Mouse (Mus musculus): ENCODE measurements around the gene Arhgap8.
A peak's percentile ranks its signal among the peaks of the same experiment; 100 is the strongest.

Arhgap8 gene

DNA sequence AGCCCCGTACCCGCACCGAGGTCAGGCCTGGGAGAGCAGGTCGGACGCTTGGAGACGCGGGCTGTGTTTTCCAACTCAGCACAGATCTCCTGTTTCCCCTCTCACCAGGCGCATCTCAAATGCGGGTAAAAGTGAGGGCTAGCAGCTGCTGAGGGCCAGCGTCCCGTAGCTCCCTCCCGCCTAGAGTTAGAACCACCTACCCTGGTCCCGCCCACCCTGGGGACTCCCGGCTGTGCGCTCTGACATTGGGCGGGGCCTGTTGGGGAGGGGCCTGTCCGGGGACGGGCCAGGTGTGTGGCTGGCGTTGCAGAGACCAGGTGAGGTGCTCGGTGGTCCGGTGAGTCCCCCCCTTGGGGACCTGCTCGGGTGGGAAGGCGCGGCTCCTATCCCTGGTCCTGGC lies at the start of gene Arhgap8:
Gene Arhgap8, plus strand, starts transcription at position 262 of the 400 bp plus-strand sequence.
- peak; percentile 53 for DNase-seq (ENCODE audit: extremely low spot score)

DNA sequence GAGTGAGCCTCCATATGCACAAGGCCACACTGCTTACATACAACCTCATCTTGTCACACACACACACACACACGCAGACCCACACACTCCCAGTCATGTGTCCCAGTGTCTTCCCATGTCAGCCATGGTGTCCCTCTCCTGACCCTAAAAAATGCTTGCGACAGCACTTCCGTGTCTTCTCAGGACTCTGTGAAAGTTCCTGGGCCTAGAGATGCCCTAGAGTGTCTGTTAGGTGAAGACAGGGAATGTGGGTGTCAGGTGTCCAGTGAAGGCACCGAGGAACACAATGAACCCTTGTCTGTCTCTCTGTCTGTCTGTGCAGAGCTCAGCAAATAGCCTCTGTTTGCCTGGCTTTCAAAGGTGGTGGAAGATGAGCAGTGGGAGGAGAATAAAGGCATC lies 49.2 kb upstream of the Arhgap8 start:
- no peak for DNase-seq (ENCODE audit: extremely low spot score)

DNA sequence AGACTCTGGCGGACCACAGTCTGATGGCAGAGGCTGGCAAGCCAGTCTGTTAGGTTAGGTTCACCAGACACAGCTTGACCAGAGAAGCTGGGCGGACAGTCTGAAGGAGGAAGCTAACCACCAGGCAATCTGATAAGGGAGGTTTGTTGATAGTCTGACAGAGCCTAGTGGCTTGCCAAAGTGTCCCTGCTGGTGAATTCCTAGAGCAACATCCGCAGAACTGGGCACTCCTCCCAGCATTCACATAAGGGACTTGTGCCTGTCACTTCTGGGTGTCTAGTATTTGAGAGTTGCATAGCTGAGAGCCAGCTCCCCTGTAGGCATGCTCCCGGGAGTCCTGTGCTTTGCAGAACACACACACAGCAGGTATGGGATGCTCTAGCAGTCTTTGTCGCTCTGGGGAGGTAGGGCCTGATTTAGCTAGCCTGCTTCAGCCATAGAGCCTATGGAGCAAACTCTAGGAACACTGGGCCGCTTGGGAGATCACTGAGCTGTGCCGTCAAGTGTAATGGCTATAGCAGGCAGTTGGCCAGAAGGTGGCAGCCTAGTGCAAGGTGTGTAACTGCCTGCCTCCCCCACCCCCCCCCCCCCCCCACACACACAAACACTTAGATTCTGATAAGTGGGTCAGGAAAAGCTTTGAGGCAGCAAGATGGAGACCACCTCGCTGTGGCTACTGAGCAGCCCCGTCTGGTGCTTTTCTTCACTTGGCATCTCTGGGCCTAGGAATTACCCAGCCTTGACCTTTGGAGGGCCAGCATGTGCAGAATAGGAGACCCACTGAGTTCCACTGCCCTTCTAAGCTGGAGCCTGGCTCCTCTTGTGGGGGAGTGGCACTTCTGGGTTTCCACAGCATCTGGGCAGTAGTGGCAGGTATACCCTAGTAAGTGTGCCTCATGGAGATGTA lies 48.2 kb upstream of the Arhgap8 start:
- DNase-seq (ENCODE audit: extremely low spot score), result no peak

DNA sequence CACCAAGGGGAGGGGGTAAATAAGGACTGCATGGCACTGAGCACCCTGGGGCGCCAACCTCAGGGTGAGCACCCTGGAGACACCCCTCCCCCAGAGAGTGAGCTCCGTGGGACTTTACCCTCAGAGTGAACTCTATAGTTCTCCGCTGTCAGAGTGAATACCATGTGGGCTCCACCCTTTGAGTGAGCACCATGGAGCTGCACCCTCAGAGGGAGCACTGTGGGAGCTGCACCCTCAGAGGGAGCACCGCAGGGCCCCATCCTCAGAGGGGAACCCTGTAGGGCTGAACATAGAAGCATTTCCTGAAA lies 47.6 kb upstream of the Arhgap8 start:
- DNase-seq (ENCODE audit: extremely low spot score), result no peak

- DNase-seq (ENCODE audit: extremely low spot score), result no peak
Measured at GRCm38 (mm10) chr15:84672616-84673015, 47.2 kb upstream of the Arhgap8 start.

GRCm38 (mm10) chr15:84674329-84675067 lies 45.4 kb upstream of the Arhgap8 start:
- DNase-seq (ENCODE audit: extremely low spot score), result no peak

- no peak for DNase-seq (ENCODE audit: extremely low spot score)
Measured at GRCm38 (mm10) chr15:84675317-84675716, 44.5 kb upstream of the Arhgap8 start.

GRCm38 (mm10) chr15:84677943-84678342 lies 41.9 kb upstream of the Arhgap8 start:
- DNase-seq (ENCODE audit: extremely low spot score), result no peak

GRCm38 (mm10) chr15:84679090-84679489 lies 40.8 kb upstream of the Arhgap8 start:
- no peak for DNase-seq (ENCODE audit: extremely low spot score)

- no peak for DNase-seq (ENCODE audit: extremely low spot score)
Measured at GRCm38 (mm10) chr15:84679794-84680193, 40.1 kb upstream of the Arhgap8 start.

DNA sequence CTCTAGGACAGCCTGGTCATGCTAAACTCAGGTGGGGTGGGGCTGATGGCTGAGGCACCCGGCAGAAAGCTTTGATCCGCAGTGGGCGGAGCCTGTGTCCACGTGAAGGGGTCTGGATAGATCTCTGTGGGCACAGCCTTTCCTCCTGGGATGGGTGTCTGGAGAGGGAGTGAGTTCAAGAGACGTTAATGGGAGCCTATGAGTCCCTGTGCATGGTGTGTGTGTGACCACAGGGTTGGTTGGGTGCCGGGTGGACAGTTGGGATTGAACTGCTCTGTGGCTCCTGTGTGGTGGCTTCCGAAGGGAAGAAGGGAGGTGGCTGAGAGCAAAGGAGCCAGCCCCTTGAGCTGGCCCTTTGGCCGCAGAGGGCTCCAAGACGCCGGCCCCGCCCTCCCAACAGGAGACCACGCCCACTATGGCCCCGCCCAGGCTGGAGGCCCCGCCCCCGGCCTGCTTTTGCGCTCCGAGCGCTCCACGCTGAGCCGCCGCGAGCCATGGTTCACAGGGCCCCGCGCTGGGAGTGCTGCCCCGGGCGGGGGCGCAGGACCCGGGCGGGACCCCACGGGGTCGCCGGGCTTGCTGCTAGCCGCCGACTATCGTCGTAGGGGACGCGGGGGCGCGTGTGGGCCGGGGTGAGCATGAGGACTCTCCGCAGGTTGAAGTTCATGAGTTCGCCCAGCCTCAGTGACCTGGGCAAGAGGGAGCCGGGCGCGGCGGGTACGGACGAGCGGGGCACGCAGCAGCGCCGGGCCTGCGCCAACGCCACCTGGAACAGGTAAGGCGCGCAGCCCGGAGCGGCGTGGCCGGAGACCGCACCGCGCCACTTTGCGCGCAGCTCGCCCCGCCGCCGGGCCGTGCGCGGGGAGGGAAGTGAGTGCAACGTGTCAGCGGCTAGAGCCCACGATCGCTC lies 39.1 kb upstream of the Arhgap8 start:
- DNase-seq (ENCODE audit: extremely low spot score), result peak; percentile 97

- peak; percentile 72 for DNase-seq (ENCODE audit: extremely low spot score)
Measured at GRCm38 (mm10) chr15:84681455-84682193, 38.2 kb upstream of the Arhgap8 start.

GRCm38 (mm10) chr15:84682206-84682605 lies 37.6 kb upstream of the Arhgap8 start:
- DNase-seq (ENCODE audit: extremely low spot score), result no peak

- no peak for DNase-seq (ENCODE audit: extremely low spot score)
Measured at GRCm38 (mm10) chr15:84682821-84683220, 37.0 kb upstream of the Arhgap8 start.

DNA sequence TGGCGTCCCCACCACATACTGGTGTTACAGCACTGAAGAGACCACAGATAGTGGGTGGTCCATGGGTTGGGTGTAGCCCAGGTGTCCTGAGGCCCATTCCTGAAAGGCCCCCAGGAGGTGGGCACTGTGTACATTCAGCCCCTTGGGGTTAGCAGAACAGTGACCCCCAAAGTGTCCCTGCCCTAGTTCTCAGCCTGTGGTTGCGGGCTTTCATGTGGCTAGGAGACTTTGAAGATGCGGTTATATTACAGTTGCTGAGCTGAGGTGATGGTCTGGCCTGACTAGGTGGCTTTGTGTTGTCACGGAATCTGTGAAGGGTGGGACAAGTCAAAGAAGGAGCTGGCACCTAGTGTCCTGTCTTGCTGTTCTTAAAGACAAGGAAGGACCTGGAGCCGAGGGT lies 35.3 kb upstream of the Arhgap8 start:
- DNase-seq (ENCODE audit: extremely low spot score), result no peak

- no peak for DNase-seq (ENCODE audit: extremely low spot score)
Measured at GRCm38 (mm10) chr15:84685417-84685816, 34.4 kb upstream of the Arhgap8 start.

DNA sequence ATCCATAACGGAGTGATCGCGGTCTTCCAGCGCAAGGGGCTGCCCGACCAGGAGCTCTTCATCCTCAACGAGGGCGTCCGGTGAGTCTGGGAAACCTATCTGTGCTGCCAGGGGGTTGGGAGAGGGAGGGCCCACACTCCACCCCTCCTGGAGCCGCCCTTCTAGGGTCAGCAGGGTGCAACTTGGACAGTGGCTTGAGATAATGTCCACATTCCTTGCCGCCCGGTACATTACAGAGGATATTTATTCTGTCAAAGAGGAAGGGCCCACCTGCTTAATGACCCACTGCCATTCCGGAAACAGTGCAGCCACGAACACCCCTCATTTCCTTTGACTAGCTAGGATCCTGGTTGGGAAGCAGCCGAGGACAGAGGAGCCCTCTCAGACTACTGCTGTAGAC lies 31.9 kb upstream of the Arhgap8 start:
- DNase-seq (ENCODE audit: extremely low spot score), result no peak

- no peak for DNase-seq (ENCODE audit: extremely low spot score)
Measured at GRCm38 (mm10) chr15:84689356-84689755, 30.5 kb upstream of the Arhgap8 start.

GRCm38 (mm10) chr15:84691513-84691912 lies 28.3 kb upstream of the Arhgap8 start:
- no peak for DNase-seq (ENCODE audit: extremely low spot score)

DNA sequence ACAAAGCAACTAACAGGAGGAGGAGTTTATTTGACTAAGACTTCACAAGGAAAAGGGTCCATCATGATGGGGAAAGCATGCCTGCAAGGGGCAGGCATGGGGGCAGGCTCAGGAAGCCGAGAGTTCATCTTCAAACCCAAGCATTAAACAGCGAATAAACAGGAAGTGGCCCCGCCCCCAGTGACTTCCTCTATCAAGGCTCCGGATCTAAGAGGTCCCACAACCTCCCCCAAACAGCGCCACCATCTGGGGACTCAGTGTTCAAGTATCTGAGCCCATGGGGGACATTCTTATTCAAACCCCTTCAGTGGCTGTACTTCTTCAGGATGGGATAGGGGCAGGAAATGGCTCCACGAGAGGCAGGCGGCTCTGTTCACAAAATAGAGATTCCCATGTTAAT lies 27.2 kb upstream of the Arhgap8 start:
- no peak for DNase-seq (ENCODE audit: extremely low spot score)

GRCm38 (mm10) chr15:84696021-84696420 lies 23.8 kb upstream of the Arhgap8 start:
- DNase-seq (ENCODE audit: extremely low spot score), result no peak

All from embryo, embryonic 9.5 days (tissue).